Mouse (Mus musculus) erythroblast, embryonic 14.5 days (primary cell): ENCODE results near the gene Cfap65.

Experiments used
- GATA1 ChIP-seq: IDR thresholded peaks from 2 replicates; pipeline ENCODE4 v1.6.1; 2012; ENCODE audit warnings: low read length, inconsistent platforms, mixed read lengths
- TAL1 ChIP-seq: IDR thresholded peaks from 3 replicates; pipeline ENCODE4 v1.6.1; 2012; ENCODE audit warnings: low read length, inconsistent platforms, mixed read lengths

GRCm38 (mm10) chr1:74926721-74927120 lies 8.7 kb downstream of the Cfap65 start:
- no peak for TF ChIP-seq GATA1
- no peak for TF ChIP-seq TAL1
